Mouse (Mus musculus): ENCODE results near the gene Tagln. TPM values are rescaled to one million over a fixed set of nuclear protein-coding genes. Genes with fewer than 3 reads are reported as not detected.

Tagln gene
- polyA plus RNA-seq (2014; fragmentation: Nextera tagmentation; extraction: Ambion mirVana) = 10.3 and 10.5 TPM in 2 replicates

DNA sequence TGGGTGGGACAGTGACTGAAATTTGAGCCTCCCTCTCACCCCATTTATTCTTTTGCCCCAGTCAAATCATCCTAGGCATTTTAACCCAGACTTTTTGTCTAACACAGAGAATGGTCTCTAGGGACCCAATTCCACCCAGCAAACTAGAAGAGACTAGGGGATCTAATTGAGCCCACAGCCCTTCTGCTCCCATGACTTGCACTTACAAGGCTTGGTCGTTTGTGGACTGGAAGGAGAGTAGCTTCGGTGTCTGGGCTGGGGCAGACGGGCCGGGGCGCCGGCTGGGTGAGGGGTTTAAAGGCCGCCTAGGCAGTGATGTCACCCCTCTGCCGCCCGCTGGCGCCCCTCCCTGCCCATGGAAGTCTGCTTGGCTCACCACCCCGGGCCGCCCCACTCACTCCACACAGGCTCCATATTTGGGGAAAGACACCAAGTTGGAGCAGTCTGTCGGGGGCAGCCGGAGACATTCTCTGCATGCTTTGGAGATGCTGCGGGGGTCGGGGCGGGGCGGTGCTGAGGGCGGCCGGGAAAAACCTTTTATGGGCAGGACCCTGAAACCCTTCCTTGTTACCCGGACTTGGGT, at the start of gene Tagln:
TSS of gene Tagln (minus strand) at position 431 of the 583 bp plus-strand sequence.
- Histone ChIP-seq H3K4me3 (replicated peaks; ENCODE audit: low read length) (no peak within 1 kb of the TSS), H3K4me2 (replicated peaks) (peak within 1 kb of the TSS; percentile 27), H3K9ac (no peak within 1 kb of the TSS), H3K9me3 (ENCODE audit: control insufficient read depth, low read length) (no peaks in the 10 kb centered on the region), H3K36me3 (replicated peaks; ENCODE audit: control insufficient read depth, insufficient read depth) (peaks cover 35% of the 10 kb centered on the region), H3K27ac (no peak within 1 kb of the TSS), H3K4me1 (replicated peaks; ENCODE audit: control insufficient read depth, insufficient read depth, low read length) (no peaks in the 10 kb centered on the region), H3K27me3 (ENCODE audit: control insufficient read depth, insufficient read depth, low read length) (no peaks in the 10 kb centered on the region)
- no peak for ATAC-seq (ENCODE audit: low FRiP score)
- no peak for DNase-seq (ENCODE audit: low spot score)
- 14% methylated on average over 21 of the region's 21 CpGs for WGBS

DNA sequence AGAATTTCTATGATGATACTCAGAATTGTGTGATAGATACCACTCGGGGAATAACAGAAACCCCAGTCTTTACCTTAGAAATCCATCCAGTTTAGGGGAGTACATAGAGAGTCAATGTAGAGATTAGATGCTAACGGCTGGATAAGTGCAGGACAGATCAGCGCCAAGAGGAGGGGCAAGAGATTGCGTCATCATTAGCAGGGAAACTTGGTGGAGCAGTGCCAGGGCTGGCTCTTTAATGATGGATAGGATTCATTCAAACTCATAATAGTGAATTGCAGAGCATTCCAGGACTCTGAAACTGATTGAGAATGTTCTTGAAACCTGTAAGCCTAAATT, 49.3 kb upstream of the Tagln start:
- 0% methylated on average over 4 of the region's 4 CpGs for WGBS
- DNase-seq (ENCODE audit: low spot score) (peak; percentile 68), ATAC-seq (ENCODE audit: low FRiP score) (peak; percentile 70)
- peak overlapping the region; percentile 96 for H3K4me3 ChIP-seq (replicated peaks; ENCODE audit: low read length)
- H3K36me3 ChIP-seq (replicated peaks; ENCODE audit: control insufficient read depth, insufficient read depth) = no peaks in the 10 kb centered on the region
- H3K27ac ChIP-seq = peak overlapping the region; percentile 97
- H3K4me1 ChIP-seq (replicated peaks; ENCODE audit: control insufficient read depth, insufficient read depth, low read length) = peaks cover 36% of the 10 kb centered on the region
- peak overlapping the region; percentile 96 for H3K9ac ChIP-seq
- H3K4me2 ChIP-seq (replicated peaks) = peak overlapping the region; percentile 70
- H3K9me3 ChIP-seq (ENCODE audit: control insufficient read depth, low read length) = no peaks in the 10 kb centered on the region
- H3K27me3 ChIP-seq (ENCODE audit: control insufficient read depth, insufficient read depth, low read length) = no peaks in the 10 kb centered on the region

DNA sequence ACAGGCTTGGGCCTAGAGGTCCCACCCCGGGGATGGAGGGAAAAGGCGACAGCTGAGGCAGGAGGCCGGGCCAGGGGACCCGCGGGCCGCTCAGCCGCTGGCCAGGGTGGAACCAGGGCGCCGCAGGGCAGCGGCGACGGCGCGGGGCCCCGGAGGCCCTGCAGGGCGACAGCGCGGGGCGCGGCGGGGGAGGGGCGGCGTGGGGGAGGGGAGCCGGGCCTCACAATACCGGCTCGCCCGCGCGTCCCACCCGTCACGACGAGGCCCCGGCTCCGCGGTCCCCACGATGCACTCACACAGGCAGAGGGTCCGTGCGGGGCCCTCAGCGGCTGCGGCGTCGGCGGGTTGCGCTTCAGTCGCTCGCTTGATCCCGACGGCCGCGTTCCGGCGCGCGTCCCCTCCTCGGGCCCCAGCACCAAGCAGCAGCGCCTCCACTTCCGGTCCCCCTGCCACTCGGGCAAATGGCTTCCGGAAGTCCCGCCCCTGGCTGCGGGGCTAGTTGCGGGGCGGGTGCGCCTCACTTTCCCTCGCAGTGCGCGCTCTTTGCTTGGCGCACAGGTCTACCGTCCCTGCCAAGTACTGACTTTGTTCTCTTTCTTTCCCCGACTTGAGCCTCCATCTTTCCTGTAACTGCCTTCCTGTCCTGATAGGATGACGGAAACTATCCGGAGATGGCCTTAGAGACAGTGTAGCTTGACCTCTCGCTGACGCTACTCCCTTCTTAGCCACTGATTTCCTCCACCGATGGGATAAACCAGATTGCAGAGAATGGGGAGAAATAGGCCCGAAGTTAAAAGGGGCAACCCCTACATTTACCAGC, 48.8 kb upstream of the Tagln start:
- peak overlapping the region; percentile 70 for H3K4me2 ChIP-seq (replicated peaks)
- H3K4me1 ChIP-seq (replicated peaks; ENCODE audit: control insufficient read depth, insufficient read depth, low read length) = peaks cover 36% of the 10 kb centered on the region
- peak overlapping the region; percentile 96 for H3K9ac ChIP-seq
- no peaks in the 10 kb centered on the region for H3K27me3 ChIP-seq (ENCODE audit: control insufficient read depth, insufficient read depth, low read length)
- DNase-seq (ENCODE audit: low spot score) (peak; percentile 94), ATAC-seq (ENCODE audit: low FRiP score) (peak; percentile 93)
- H3K27ac ChIP-seq = peak overlapping the region; percentile 97
- H3K36me3 ChIP-seq (replicated peaks; ENCODE audit: control insufficient read depth, insufficient read depth) = no peaks in the 10 kb centered on the region
- no peaks in the 10 kb centered on the region for H3K9me3 ChIP-seq (ENCODE audit: control insufficient read depth, low read length)
- H3K4me3 ChIP-seq (replicated peaks; ENCODE audit: low read length) = peak overlapping the region; percentile 96
- under 1% methylated on average over 48 of the region's 76 CpGs for WGBS

DNA sequence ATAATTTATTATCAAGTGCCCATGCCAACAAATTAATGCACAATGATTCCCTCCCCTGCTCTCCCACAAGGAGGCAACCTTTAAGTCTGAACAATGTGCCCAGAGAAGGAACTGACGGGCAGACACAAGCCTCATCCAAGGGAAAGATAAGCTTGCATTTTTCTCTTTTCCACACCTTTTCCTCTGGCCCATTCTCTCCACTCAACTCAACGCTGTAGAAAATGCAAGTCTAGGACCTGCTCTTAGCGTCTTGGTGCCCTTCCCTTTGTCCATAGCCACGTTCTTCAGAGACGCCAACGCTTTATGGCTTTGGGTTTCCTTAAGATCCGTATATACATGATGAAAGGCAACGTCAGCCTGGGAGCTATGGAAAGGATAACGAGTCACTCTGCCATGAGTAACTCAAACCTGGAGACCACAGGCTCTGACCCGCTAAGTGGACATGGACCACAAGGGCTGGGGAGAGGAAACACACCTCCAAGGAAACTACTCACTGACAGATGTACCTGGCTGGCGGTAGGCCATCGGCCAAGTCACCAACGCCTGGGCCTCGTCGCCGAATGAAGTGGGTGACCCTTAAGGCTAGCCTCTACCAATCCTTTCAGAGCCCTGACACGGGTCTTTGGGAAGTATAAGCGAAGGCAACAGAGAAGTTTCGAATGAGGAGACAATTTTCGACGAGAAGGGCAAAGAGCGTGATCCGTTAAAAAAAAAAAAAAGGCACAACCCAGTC, 48.0 kb upstream of the Tagln start:
- Histone ChIP-seq H3K4me3 (replicated peaks; ENCODE audit: low read length) (peak overlapping the region; percentile 96), H3K9me3 (ENCODE audit: control insufficient read depth, low read length) (no peaks in the 10 kb centered on the region), H3K9ac (peak overlapping the region; percentile 96), H3K36me3 (replicated peaks; ENCODE audit: control insufficient read depth, insufficient read depth) (0 out of 2 replicates have a peak, but pooled peaks cover under 1% of the 10 kb centered on the region), H3K4me2 (replicated peaks) (peak overlapping the region; percentile 70), H3K27ac (peak overlapping the region; percentile 97), H3K27me3 (ENCODE audit: control insufficient read depth, insufficient read depth, low read length) (no peaks in the 10 kb centered on the region), H3K4me1 (replicated peaks; ENCODE audit: control insufficient read depth, insufficient read depth, low read length) (peaks cover 36% of the 10 kb centered on the region)
- ATAC-seq (ENCODE audit: low FRiP score) (no peak), DNase-seq (ENCODE audit: low spot score) (no peak)
- WGBS = 2% methylated on average over 23 of the region's 23 CpGs

DNA sequence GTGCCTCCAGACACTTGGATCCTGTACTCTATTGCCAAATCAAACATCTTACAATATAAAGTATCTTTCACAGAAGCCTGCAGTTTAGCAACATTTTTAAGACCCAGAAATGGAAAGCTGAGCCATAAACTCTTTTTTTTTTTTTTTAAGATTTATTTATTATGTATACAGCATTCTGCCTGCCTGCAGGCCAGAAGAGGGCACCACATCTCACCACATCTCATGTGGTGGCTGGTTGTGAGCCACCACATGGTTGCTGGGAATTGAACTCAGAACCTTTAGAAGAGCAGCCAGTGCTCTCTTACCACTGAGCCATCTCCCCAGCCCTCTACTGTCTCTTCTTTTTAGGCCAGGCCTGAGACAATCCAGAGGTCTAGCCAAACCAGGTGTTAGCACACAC, 45.5 kb upstream of the Tagln start:
- H3K9ac ChIP-seq = no peak overlapping the region
- H3K27me3 ChIP-seq (ENCODE audit: control insufficient read depth, insufficient read depth, low read length) = no peaks in the 10 kb centered on the region
- H3K27ac ChIP-seq = no peak overlapping the region
- no peak for DNase-seq (ENCODE audit: low spot score)
- H3K9me3 ChIP-seq (ENCODE audit: control insufficient read depth, low read length) = no peaks in the 10 kb centered on the region
- no peak for ATAC-seq (ENCODE audit: low FRiP score)
- peaks cover 36% of the 10 kb centered on the region for H3K4me1 ChIP-seq (replicated peaks; ENCODE audit: control insufficient read depth, insufficient read depth, low read length)
- H3K36me3 ChIP-seq (replicated peaks; ENCODE audit: control insufficient read depth, insufficient read depth) = peaks cover 9% of the 10 kb centered on the region; the same call in 1 of the 2 replicates
- no peak overlapping the region for H3K4me2 ChIP-seq (replicated peaks)
- H3K4me3 ChIP-seq (replicated peaks; ENCODE audit: low read length) = no peak overlapping the region

DNA sequence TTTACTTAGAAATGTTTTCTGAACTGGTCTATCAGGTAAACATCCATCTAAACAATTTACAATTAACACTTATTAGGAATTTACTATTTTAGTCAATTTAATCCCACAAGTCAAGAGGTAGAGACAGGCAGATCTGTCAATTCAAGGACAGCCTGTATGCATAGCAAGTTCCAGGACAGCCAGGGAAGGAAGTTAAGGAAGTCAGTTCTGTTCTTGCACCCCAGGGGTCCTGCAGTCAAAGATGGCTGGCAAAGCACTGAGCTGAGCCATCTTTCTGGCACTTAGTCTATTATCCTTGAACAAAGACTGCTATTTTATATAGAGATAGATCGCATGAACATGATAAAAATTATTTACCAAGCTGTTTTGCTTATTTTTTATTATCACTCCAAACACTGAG, 44.8 kb upstream of the Tagln start:
- DNase-seq (ENCODE audit: low spot score) (no peak), ATAC-seq (ENCODE audit: low FRiP score) (no peak)
- H3K9me3 ChIP-seq (ENCODE audit: control insufficient read depth, low read length) = no peaks in the 10 kb centered on the region
- WGBS = 87% methylated on average over 1 of the region's 1 CpGs
- no peak overlapping the region for H3K27ac ChIP-seq
- H3K4me2 ChIP-seq (replicated peaks) = no peak overlapping the region
- no peak overlapping the region for H3K9ac ChIP-seq
- peaks cover 15% of the 10 kb centered on the region for H3K36me3 ChIP-seq (replicated peaks; ENCODE audit: control insufficient read depth, insufficient read depth)
- no peaks in the 10 kb centered on the region for H3K27me3 ChIP-seq (ENCODE audit: control insufficient read depth, insufficient read depth, low read length)
- peaks cover 32% of the 10 kb centered on the region for H3K4me1 ChIP-seq (replicated peaks; ENCODE audit: control insufficient read depth, insufficient read depth, low read length)
- H3K4me3 ChIP-seq (replicated peaks; ENCODE audit: low read length) = no peak overlapping the region

DNA sequence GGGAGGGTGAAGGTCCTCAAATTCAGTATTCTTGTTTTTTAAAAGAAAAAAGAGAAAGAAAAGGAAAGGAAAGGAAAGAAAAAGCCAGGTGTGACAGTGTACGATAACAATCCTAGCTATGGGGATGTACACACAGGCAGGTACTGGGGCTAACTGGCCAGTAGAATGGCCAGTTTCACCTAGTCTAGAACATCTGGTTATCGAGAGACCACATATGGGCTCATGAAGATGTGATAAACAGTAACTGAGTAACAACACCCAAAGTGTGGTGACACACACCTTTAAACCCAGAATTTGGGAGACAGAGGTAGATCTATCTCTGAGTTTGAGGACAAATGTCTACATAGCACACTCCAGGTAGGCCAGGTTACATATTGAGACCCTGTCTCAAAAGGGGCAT, 43.9 kb upstream of the Tagln start:
- 99% methylated on average over 2 of the region's 2 CpGs for WGBS
- ATAC-seq (ENCODE audit: low FRiP score) = no peak
- H3K4me2 ChIP-seq (replicated peaks) = no peak overlapping the region

DNA sequence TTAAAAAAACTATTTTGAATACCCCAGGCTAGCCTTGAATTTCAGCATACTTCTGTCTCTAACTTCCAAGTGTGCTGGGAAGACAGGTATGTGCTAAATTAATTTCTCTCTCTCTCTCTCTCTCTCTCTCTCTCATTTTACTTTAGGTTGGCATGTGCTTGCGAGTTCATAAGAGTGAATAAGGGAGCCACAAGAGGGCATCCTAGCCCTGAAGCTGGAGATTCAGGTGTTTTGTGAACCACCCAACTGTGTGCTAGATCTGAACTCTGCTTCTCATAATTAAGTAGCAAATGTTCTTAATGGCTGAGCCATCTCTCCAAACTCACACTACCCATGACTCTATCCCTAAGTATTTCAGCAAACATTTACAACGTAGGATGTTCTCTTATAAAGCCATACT, 41.0 kb upstream of the Tagln start:
- Histone ChIP-seq H3K9ac (no peak overlapping the region), H3K27ac (no peak overlapping the region), H3K4me1 (replicated peaks; ENCODE audit: control insufficient read depth, insufficient read depth, low read length) (peaks cover 8% of the 10 kb centered on the region; the same call in 1 of the 2 replicates), H3K27me3 (ENCODE audit: control insufficient read depth, insufficient read depth, low read length) (no peaks in the 10 kb centered on the region), H3K36me3 (replicated peaks; ENCODE audit: control insufficient read depth, insufficient read depth) (peaks cover 51% of the 10 kb centered on the region), H3K4me3 (replicated peaks; ENCODE audit: low read length) (no peak overlapping the region), H3K4me2 (replicated peaks) (no peak overlapping the region), H3K9me3 (ENCODE audit: control insufficient read depth, low read length) (no peaks in the 10 kb centered on the region)
- ATAC-seq (ENCODE audit: low FRiP score) = no peak
- WGBS = 83% methylated on average over 2 of the region's 2 CpGs
- no peak for DNase-seq (ENCODE audit: low spot score)

More for the DNA sequence above, 43.9 kb upstream of the Tagln start:
- Histone ChIP-seq H3K9me3 (ENCODE audit: control insufficient read depth, low read length) (no peaks in the 10 kb centered on the region), H3K9ac (no peak overlapping the region), H3K4me1 (replicated peaks; ENCODE audit: control insufficient read depth, insufficient read depth, low read length) (peaks cover 26% of the 10 kb centered on the region), H3K27me3 (ENCODE audit: control insufficient read depth, insufficient read depth, low read length) (no peaks in the 10 kb centered on the region), H3K4me3 (replicated peaks; ENCODE audit: low read length) (no peak overlapping the region), H3K27ac (no peak overlapping the region), H3K36me3 (replicated peaks; ENCODE audit: control insufficient read depth, insufficient read depth) (peaks cover 22% of the 10 kb centered on the region)
- no peak for DNase-seq (ENCODE audit: low spot score)

DNA sequence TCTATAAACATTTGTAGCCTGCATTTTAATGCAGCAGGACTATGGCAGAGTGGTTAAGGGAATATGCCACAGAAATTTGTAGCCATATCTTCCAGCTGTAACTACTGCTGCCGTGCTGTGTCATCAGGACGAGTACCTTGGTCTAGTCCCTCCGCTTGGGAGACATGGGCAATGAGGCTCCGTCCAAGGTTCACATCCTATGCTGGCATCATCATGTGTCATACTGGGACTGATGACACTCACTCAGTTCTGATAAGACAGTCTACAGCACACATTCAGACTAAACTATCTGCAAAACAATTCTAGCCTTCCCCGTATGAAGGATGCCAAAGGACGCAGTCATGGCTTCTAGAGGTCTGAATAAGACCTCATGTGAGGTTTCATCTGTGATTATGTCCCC, 27.7 kb upstream of the Tagln start:
- Histone ChIP-seq H3K36me3 (replicated peaks; ENCODE audit: control insufficient read depth, insufficient read depth) (peaks cover 85% of the 10 kb centered on the region), H3K27ac (no peak overlapping the region), H3K9ac (no peak overlapping the region), H3K4me2 (replicated peaks) (no peak overlapping the region), H3K4me3 (replicated peaks; ENCODE audit: low read length) (no peak overlapping the region), H3K4me1 (replicated peaks; ENCODE audit: control insufficient read depth, insufficient read depth, low read length) (no peaks in the 10 kb centered on the region), H3K27me3 (ENCODE audit: control insufficient read depth, insufficient read depth, low read length) (no peaks in the 10 kb centered on the region), H3K9me3 (ENCODE audit: control insufficient read depth, low read length) (no peaks in the 10 kb centered on the region)
- ATAC-seq (ENCODE audit: low FRiP score) = no peak
- DNase-seq (ENCODE audit: low spot score) = no peak
- WGBS = 95% methylated on average over 6 of the region's 6 CpGs
